Mouse (Mus musculus) CD4-positive, CD25-positive, alpha-beta regulatory T cell, adult 4 months (primary cell): ENCODE measurements around the gene Dclk1. TPM values are rescaled to one million over a fixed set of nuclear protein-coding genes. Genes with fewer than 3 reads are reported as not detected.
"Not testable (repeated sequence)": the region's sequence is repeated elsewhere in the genome, so short reads cannot be mapped to it uniquely, and the experiment has no call there.

Experiments used
- ATAC-seq: one replicate; pipeline ENCODE4 v1.8.0; 2017
- polyA plus RNA-seq, 2 experiments: library from polyadenylated mRNA; unstranded; fragments of 100-300 nt; shearing (Covaris generic); gene quantifications; one replicate each; pipeline ENCODE4 v1.2.1; 2017

The Dclk1 gene
- polyA plus RNA-seq = under 1 TPM; 0.16 to 0.50 TPM

DNA sequence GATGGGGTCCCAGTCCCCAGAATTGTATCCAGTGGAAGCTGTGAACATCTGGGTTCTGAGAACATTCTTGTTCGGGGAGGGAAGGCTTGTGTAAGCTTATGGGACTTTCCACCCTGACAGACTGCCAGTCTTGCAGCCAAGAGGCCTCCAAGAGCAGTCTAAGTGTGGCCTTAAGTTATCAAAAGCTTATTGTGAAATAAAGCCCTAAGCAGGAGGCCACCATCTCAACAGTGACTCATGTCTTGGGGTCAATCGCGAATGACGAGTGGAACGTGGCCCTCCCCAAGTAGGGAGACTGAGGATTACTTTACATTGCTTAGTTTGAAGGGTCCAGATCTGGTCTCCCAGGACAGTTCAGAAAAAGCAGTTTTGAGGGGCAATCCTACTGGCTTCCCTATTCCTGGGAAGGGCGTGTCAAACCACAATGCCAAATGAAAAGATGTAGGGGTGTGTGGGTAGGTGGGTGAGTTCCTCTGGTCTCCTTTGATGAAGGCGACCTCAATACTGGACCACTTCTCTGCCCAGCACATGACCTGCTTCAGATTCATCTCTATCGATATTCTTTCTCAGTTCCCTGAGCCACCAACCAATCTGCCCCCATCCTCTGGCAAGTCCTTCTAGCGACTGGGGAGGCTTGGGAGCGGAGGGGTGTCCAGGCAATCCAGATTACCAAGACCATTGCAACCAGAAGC lies at the start of gene Dclk1:
Dclk1 (plus strand) TSS at position 635 of the 692 bp plus-strand sequence.
- no peak for ATAC-seq

GRCm38 (mm10) chr3:55193351-55193750 lies 48.8 kb upstream of the Dclk1 start:
- no peak for ATAC-seq

DNA sequence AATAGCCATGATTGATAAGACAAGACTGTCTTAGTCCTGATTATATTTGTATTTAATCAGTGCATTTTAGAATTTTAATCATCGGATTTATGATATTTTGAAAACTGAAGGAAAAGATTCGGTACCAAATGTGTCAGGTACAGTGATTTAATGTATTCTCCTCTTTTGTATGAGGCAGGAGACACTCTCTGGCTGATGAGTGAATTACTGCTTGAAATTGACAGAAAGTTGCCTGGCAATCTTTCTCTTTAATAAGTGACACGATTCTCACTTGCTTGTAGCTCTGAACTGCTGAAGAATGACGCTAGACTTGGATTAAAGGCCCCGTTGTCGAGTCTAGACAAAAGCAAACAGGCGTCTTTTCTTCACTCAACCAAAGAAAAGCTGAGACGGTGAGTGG lies 47.4 kb upstream of the Dclk1 start:
- no peak for ATAC-seq

GRCm38 (mm10) chr3:55195581-55196327 lies 46.4 kb upstream of the Dclk1 start:
- ATAC-seq = no peak

DNA sequence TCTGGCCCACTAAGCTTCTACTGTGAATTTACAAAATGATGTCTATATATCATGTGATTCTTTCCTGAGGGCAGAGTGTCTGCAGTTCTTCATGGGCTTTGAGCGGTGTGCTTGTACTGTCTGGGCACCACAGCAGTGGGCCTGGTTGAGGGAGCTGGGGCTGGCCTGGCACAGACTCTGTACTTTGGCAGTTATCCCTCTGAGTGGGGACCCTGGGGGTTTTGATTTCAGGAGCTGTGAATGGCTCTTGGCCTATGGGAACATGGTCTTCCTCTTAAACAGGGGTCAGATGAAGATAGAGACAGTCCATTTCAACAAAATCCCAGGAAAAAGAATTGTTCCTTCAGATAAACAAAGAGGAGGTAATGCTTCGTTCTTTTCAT lies 45.8 kb upstream of the Dclk1 start:
- ATAC-seq = no peak

DNA sequence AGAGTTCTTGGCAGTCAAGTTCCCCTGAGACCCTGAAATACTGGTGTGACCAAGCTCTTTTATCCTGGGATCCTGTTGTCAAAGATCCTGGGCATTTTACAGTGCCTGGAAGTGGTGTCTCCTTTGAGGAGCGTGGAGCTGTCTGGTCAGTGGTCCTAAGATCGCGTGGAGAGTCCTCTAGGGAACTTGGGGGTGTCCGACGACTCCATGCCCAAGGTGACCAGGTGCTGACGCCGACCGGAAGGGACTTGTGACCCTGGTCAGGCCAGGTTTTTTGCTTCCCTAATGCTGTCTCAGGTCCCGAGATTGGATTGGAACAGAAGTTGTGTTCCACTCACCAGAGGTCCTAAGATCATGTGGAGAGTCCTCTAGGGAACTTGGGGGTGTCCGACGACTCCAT lies 38.5 kb upstream of the Dclk1 start:
- ATAC-seq = not testable (repeated sequence)

DNA sequence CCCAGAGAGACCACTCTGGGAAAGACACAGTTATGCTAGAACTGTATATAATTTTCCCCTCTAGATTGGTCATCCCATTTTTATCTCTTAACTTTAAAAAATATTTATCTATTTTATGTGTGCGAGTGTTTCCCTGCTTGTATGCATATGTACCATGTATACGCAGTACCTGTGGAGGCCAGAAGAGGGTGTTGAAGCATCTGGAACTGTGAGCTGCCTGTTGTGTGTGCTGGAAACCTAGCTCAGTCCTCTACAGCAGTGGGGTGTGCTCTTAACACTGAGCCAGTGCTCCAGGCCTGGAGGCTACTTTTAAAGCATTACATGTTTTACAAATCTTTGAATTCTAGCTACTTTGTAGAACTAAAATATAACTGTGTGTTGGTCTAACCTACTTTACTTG lies 35.8 kb upstream of the Dclk1 start:
- no peak for ATAC-seq

GRCm38 (mm10) chr3:55207665-55208064 lies 34.5 kb upstream of the Dclk1 start:
- ATAC-seq = no peak

GRCm38 (mm10) chr3:55212254-55212653 lies 29.9 kb upstream of the Dclk1 start:
- no peak for ATAC-seq

DNA sequence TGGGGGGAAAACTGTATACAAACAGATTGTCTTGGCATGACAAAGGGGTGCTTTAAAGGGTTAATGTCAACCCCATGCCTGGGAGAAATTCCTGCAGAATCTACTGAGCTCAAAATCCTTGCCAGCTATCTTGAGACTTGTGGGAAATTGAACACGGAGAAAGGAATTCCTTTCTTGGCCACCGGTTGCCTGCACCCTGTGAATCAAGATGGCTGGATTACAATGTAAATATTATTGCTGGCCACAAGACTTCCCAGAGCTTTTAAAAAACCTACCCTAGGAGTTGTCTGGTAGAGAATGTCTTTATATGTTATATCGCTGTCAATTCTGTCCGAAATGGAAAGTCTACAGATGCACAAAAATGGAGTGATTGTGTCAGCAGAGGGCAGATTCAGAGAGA lies 28.4 kb upstream of the Dclk1 start:
- no peak for ATAC-seq

- no peak for ATAC-seq
These were observed 27.8 kb upstream of the Dclk1 start for GRCm38 (mm10) chr3:55214413-55214812.

GRCm38 (mm10) chr3:55222502-55222901 lies 19.7 kb upstream of the Dclk1 start:
- ATAC-seq = no peak

- ATAC-seq = no peak
These were observed 18.3 kb upstream of the Dclk1 start for GRCm38 (mm10) chr3:55223862-55224261.

DNA sequence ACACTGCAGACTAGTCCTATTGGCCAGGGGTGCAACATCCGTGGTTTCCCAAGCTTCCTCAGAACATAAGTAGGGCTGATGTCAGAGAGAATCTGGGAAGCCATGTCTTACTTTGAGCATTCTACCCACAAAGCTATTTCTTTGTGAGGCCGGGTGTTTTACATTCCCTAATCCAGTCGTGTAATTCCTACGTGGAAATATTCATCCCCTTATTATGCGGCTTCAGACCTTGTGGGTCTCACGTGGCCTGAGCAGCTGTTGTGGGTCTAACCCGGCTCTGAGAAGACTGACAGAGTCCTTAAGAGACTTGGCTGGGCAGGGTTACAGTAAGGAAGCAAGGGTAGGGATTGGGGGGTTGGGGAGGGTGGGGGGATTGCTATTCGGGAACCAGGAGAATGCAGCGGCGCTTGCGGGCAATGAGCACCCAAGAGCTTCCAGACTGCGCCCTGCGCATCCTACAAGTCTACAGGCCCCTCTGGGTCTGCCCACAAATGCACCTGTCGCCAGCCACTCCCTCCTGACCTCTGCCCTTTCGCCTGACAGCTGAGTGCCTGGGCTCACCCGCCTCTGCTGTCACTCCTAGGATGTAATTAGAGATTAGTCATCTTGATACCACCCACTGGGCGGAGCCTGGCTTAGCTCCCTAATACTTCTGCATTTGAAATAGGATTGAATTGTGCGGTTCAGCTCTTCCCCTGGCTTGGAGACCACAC lies 15.5 kb upstream of the Dclk1 start:
- no peak for ATAC-seq

GRCm38 (mm10) chr3:55227214-55227581 lies 15.0 kb upstream of the Dclk1 start:
- no peak for ATAC-seq

- ATAC-seq = no peak
These were observed 375 bp downstream of the Dclk1 start for GRCm38 (mm10) chr3:55242422-55243055.

- ATAC-seq = no peak
These were observed 900 bp downstream of the Dclk1 start for GRCm38 (mm10) chr3:55243056-55243471.

- no peak for ATAC-seq
These were observed 1.9 kb downstream of the Dclk1 start for GRCm38 (mm10) chr3:55244087-55244486.

DNA sequence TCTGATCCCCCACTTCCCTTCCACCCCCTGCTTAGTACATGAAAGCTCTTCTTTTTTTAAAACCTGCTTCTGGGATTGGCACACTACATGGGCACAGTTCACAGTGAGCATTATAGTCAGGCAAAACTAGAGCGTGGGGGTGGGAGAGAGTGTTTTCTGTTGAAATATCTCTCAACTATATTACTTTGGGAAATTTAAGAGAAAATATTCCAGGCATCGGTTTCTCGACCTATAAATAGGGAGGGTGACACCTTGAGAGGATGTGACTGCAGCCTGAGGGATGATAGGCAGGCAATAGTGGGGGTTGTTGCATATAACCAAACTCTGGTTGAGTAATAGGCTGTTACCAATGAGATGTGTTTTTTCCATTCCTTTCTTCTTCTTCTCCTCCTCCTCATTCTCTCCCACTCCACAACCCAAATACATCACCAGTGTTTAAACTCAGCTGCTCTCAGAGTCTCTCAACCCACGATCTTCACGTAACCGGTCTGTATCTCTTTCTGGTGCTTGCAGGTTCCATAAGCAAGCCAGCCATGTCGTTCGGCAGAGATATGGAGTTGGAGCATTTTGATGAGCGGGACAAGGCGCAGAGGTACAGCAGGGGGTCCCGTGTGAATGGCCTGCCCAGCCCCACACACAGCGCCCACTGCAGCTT lies 4.6 kb downstream of the Dclk1 start:
- ATAC-seq = no peak

GRCm38 (mm10) chr3:55248048-55248447 lies 5.9 kb downstream of the Dclk1 start:
- ATAC-seq = no peak

- ATAC-seq = no peak
These were observed 6.3 kb downstream of the Dclk1 start for GRCm38 (mm10) chr3:55248508-55248907.

- no peak for ATAC-seq
These were observed 8.5 kb downstream of the Dclk1 start for GRCm38 (mm10) chr3:55250631-55251030.

GRCm38 (mm10) chr3:55260139-55260538 lies 18.0 kb downstream of the Dclk1 start:
- ATAC-seq = no peak
